Mouse (Mus musculus) midbrain, embryonic 14.5 days (tissue): ENCODE results near the gene Zfp618. TPM values are rescaled to one million over a fixed set of nuclear protein-coding genes. Genes with fewer than 3 reads are reported as not detected.
A peak's percentile ranks its signal among the peaks of the same experiment; 100 is the strongest.

Experiments used
- ATAC-seq: fragments of 200-750 bp; cut with Nextera tagmentation; 2 replicates; pipeline ENCODE4 v1.8.0; 2017; ENCODE audit warnings: moderate number of reproducible peaks, moderate library complexity; ENCODE audit not compliant: low FRiP score, low TSS enrichment
- DNase-seq: peaks from one replicate; pipeline ENCODE4 v3.0.0-alpha.2; 2015
- H3K27ac ChIP-seq: fragments of 300-500 bp; sonication (generic); replicated peaks from 2 replicates; pipeline ENCODE4 v1.5.1; 2014; ENCODE audit warnings: mild to moderate bottlenecking, low read depth, low read length, moderate library complexity
- H3K27me3 ChIP-seq: fragments of 300-500 bp; sonication (generic); 2 replicates; pipeline ENCODE4 v1.6.1; 2014; ENCODE audit warnings: low read length, control low read depth, mixed read lengths; ENCODE audit not compliant: control insufficient read depth, insufficient read depth
- H3K36me3 ChIP-seq: fragments of 300-500 bp; sonication (generic); 2 replicates; pipeline ENCODE4 v1.6.1; 2014; ENCODE audit warnings: low read length, control low read depth; ENCODE audit not compliant: control insufficient read depth, insufficient read depth
- H3K4me1 ChIP-seq: fragments of 300-500 bp; sonication (generic); 2 replicates; pipeline ENCODE4 v1.6.1; 2014; ENCODE audit warnings: mild to moderate bottlenecking, antibody characterized with exemption, low read length, control low read depth; ENCODE audit not compliant: control insufficient read depth, insufficient read depth
- H3K4me2 ChIP-seq: fragments of 300-500 bp; sonication (generic); 2 replicates; pipeline ENCODE4 v1.6.1; 2014; ENCODE audit warnings: mild to moderate bottlenecking, low read length, moderate library complexity
- H3K4me3 ChIP-seq: fragments of 300-500 bp; sonication (generic); replicated peaks from 2 replicates; pipeline ENCODE4 v1.5.1; 2014; ENCODE audit warnings: low read depth, low read length
- H3K9ac ChIP-seq: fragments of 300-500 bp; sonication (generic); replicated peaks from 2 replicates; pipeline ENCODE4 v1.6.1; 2014; ENCODE audit warnings: mild to moderate bottlenecking, low read length, moderate library complexity
- H3K9me3 ChIP-seq: fragments of 300-500 bp; sonication (generic); 2 replicates; pipeline ENCODE4 v1.6.1; 2016; ENCODE audit warnings: low read length, control low read depth, mixed read lengths; ENCODE audit not compliant: control insufficient read depth
- WGBS: fragments of 180-500 bp; shearing (Covaris S2); extraction: QIAGEN DNeasy Blood & Tissue Kit; methylation state at CpG from one replicate; pipeline ENCODE4 v1.1.7; 2014; 5-methylcytosine and 5-hydroxymethylcytosine counted together
- polyA plus RNA-seq: library from polyadenylated mRNA; unstranded; fragments of >200 nt; fragmentation: Nextera tagmentation; extraction: Ambion mirVana; gene quantifications from 2 replicates; pipeline ENCODE4 v1.2.1, GENCODE M21; 2014

The Zfp618 gene
- 29.5 and 39.8 TPM in 2 replicates for polyA plus RNA-seq

DNA sequence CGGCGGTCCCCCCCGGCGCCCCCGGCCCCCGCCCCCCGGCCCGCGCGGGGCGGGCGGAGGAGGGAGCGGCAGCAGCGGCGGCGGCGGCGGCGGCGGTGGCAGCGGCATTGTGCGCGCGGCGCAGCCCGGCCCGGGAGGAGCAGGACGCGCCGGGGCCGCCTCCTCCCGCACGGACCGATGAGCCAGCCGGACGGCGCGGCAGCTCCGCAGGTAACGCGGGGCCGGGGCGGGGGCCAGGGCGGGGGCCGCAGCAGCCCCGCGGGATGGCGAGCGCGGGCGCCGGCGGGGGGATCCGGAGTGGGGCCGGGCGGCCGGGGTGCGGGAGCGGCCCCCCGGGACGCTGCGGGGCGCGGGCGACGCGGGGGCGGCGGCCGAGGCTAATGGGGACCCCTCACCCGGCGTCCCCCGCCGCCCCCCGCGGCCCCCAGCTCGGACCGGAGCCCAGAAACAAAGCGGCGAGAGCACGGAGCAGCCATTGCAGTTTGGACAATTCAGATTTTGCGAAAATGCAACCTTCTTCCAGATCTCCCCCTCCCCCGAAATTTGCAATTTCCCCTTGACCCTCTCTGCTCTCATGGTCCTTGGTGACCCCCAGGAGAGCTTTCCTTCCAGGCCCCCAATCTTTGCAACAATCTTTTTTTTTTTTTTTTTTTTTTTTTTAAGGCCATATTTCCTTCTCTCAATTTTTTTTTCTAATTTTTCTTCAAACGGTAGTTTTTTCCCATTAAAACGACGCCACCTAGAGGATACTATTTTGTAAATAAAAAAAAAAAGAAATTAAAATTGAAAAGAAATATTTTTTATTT lies at the start of gene Zfp618:
Gene Zfp618 (plus strand): TSS at position 77 of the 806 bp plus-strand sequence.
- H3K9me3 ChIP-seq = no peaks in the 10 kb centered on the region
- H3K4me3 ChIP-seq = peak within 1 kb of the TSS; percentile 80
- peak within 1 kb of the TSS; percentile 100 for H3K9ac ChIP-seq
- H3K4me2 ChIP-seq = peak within 1 kb of the TSS; percentile 77
- peak within 1 kb of the TSS; percentile 95 for H3K27ac ChIP-seq
- peak; percentile 79 for DNase-seq
- H3K4me1 ChIP-seq = no peaks in the 10 kb centered on the region
- WGBS = under 1% methylated on average over 34 of the region's 86 CpGs
- peak; percentile 79 for ATAC-seq
- H3K36me3 ChIP-seq = no peaks in the 10 kb centered on the region
- no peaks in the 10 kb centered on the region for H3K27me3 ChIP-seq

DNA sequence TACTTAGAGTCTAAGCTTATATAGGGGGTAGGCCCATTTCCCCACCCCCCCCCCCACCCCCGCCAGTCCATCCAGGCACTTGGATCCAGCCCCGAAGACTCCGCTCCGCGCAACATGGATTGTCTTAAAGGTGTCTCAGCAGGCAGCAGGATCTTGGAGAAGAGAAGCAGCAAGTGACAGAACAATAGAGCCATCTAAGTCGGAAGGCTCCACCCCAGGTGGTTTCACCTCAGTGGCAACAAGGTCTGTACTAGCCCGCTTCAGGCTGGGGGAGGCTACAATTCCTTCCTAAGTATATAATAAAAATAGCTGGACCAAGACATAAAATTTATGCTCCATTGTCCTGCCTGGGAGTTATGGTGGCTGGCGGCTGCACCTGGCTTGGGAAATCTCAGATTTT lies 48.3 kb upstream of the Zfp618 start:
- Histone ChIP-seq H3K4me2 (no peak overlapping the region), H3K4me3 (no peak overlapping the region), H3K36me3 (no peaks in the 10 kb centered on the region), H3K4me1 (no peaks in the 10 kb centered on the region), H3K9ac (no peak overlapping the region), H3K27ac (no peak overlapping the region), H3K9me3 (no peaks in the 10 kb centered on the region), H3K27me3 (no peaks in the 10 kb centered on the region)
- WGBS = 88% methylated on average over 8 of the region's 8 CpGs
- ATAC-seq (no peak), DNase-seq (no peak)

DNA sequence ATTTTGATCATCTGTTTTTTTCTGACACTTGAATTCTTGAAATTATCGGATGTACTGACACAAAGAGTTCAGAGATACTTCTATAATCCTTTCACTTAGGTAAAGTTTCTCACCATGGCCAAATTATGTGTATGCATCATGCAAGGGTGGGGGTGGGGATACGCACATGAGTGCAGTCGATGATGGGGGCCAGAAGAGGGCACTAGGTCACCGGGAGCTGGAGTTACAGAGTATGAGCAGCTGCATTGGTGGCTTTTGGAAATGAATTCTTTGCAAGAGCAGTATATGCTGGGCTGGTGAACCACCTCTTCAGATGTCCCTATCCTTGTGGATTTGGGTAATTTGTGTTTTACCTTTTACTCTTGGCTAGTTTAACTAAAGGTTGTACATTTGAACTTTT lies 31.6 kb upstream of the Zfp618 start:
- Histone ChIP-seq H3K9me3 (no peaks in the 10 kb centered on the region), H3K4me3 (no peak overlapping the region), H3K4me2 (no peak overlapping the region), H3K27ac (no peak overlapping the region), H3K27me3 (no peaks in the 10 kb centered on the region), H3K36me3 (no peaks in the 10 kb centered on the region), H3K9ac (no peak overlapping the region), H3K4me1 (no peaks in the 10 kb centered on the region)
- WGBS = 87% methylated on average over 4 of the region's 4 CpGs
- DNase-seq (no peak), ATAC-seq (no peak)

DNA sequence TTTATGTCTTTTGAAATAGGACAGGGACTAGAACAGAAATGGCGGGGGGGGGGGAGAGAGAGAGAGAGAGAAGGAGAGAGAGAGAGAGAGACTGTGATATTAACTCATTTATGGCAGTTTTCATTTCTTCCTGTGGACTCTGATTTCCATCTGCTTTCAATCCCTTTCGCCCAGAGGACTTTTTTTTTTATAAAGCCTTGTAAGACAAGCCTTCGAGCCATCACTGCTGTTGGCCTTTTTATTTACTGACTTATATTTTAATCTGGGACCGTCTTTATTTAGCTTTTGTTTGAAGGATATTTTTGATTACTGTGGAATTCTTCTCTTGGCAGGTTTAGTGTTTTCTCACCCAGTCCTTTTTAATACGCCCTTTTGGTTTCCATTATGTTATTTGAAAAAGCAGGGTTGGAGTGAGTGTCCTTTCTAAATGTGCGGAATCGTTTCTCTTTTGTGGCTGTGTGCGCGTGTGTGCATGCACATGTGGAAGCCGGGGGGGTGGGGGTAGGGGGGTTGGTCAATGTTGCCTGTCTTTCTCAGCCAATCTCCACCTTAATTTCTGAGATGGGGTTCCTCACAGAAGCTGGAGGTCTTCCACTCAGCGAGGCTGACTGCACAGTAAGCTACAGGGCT lies 29.7 kb upstream of the Zfp618 start:
- 75% methylated on average over 11 of the region's 11 CpGs for whole genome bisulfite sequencing
- no peak for DNase-seq
- ATAC-seq = no peak
- Histone ChIP-seq H3K36me3 (no peaks in the 10 kb centered on the region), H3K4me1 (no peaks in the 10 kb centered on the region), H3K4me3 (no peak overlapping the region), H3K9ac (no peak overlapping the region), H3K4me2 (no peak overlapping the region), H3K27ac (no peak overlapping the region), H3K9me3 (no peaks in the 10 kb centered on the region), H3K27me3 (no peaks in the 10 kb centered on the region)

DNA sequence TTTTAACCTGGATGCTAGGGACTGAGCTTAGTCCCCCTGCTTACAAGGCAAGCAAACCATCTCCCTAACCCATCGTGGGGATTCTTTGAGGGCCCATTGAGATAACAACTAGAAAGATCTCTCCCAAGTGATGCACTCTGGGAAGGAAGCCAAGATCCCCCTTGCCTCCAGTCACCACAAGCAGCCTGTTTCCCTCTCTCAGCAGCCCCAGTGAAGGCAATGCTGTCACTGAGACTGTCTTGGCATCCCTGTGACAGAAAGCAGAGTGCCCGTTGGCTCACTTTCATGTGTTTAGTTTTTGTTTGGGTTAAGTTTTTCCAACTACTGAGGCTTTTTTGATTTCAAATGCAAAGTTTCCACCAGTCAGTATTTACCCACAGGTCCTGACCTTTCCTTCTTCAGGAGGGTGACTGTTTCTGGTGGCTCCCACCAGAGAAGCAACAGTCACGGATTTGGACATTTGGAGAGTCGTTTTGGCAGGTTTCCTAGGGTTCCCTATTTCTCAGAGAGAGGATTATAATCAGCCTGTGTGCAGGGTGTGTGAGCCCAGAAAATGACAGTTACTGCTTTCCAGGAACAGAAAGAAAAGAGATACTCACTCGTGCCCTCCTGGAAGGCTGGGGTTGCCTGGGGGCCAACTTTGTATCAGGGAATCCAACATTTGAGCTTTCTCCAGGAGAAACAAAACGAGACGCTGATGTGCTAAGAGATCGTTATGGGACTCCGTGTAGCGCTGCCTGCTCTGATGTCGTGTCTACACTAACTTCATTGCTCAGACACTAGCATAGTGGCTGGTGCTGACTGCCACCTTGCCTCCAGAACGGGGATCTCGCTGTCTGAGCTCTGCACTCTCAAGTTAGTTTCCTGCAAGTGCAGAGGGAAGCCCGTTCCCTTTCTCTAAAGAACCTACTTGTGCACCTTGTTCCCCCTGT lies 23.1 kb upstream of the Zfp618 start:
- no peak overlapping the region for H3K4me2 ChIP-seq
- H3K27ac ChIP-seq = no peak overlapping the region
- WGBS = 72% methylated on average over 14 of the region's 14 CpGs
- H3K9ac ChIP-seq = no peak overlapping the region
- H3K9me3 ChIP-seq = no peaks in the 10 kb centered on the region
- H3K36me3 ChIP-seq = no peaks in the 10 kb centered on the region
- ATAC-seq (no peak), DNase-seq (peak; percentile 45)
- no peaks in the 10 kb centered on the region for H3K27me3 ChIP-seq
- H3K4me1 ChIP-seq = no peaks in the 10 kb centered on the region
- H3K4me3 ChIP-seq = no peak overlapping the region

DNA sequence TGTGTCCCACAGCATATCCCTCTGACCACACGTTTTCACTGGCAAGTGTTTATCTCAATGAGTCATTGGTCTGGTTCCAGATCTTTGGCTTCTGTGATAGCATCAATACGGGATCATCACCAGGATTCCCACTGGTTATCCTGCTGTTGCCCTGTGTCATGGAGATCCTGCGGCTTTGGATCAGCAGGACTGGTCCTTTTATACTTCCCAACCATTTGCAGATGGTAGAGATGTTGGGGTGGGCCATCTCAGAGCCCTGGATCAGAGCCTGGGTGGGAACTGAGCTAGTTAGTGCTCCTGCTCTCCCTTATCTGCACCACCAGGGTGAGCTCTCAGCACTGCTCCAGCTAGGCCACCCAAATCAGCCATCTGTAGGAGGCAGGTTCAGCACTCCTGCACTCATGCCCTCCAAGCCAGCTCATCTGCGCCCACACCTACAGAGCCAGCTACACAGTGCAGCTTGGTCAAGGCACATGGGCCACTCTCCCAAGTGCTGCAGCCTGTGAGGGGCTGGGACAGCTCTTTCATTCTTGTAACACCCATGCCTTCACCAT lies 21.0 kb upstream of the Zfp618 start:
- WGBS = 79% methylated on average over 4 of the region's 4 CpGs
- H3K4me2 ChIP-seq = no peak overlapping the region
- H3K4me3 ChIP-seq = no peak overlapping the region
- H3K36me3 ChIP-seq = no peaks in the 10 kb centered on the region
- no peak for ATAC-seq
- H3K27me3 ChIP-seq = no peaks in the 10 kb centered on the region
- no peak for DNase-seq
- no peaks in the 10 kb centered on the region for H3K4me1 ChIP-seq
- no peak overlapping the region for H3K9ac ChIP-seq
- H3K27ac ChIP-seq = no peak overlapping the region
- no peaks in the 10 kb centered on the region for H3K9me3 ChIP-seq

DNA sequence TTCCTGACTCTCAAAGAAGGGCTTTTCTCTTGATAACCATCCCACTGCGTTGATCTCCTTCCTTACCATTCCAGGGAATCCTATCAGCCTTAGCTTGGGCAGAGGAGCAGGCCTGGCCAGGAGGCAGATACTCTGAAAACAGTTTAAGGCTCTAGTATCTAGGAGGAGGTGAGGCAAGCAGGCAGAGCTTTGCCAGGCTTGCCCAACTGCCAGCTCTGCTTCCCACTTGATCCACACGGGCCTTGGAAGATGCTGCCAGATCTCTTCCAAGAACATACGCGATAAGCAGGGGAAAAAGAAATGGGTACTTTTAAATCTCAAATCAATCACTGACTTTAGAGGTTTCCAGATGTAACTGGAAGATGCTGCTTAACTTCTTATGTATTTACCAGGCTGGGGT lies 1.6 kb upstream of the Zfp618 start:
- ATAC-seq (no peak), DNase-seq (no peak)
- Histone ChIP-seq H3K27me3 (no peaks in the 10 kb centered on the region), H3K9me3 (no peaks in the 10 kb centered on the region), H3K36me3 (no peaks in the 10 kb centered on the region), H3K9ac (no peak overlapping the region), H3K27ac (no peak overlapping the region), H3K4me2 (no peak overlapping the region), H3K4me3 (no peak overlapping the region), H3K4me1 (no peaks in the 10 kb centered on the region)
- WGBS = 79% methylated on average over 4 of the region's 4 CpGs

DNA sequence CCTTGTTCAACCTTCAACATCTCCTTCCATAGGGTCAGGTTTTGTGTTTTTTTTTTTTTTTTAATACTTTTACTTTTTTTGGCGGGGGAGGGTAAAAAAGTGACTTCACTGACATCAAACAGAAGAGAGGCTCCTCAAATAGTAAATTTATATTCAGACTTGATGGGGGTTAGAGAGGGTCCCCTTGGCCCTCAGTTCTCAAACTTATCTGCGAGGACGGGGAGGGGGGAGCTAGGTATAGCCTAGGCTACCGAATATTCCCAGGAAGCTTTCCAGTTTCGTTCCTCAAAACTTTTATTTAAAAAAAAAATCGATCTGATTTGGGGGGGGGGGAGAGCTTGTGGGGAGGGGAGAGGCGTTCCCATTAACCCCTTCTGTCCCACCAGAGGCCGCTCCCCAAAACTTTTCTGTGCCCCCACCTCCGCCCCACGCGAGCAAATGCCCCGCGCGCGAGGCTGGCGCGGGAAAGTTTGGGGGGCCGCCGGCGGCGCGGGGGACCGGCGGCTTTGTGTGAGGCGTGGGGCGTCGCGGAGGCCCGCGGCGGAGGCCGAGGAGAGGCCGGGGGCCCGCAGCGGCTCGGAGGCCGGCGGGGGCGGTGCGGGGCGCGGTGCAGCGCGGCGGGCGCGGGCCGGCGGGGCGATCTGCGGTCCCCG lies 403 bp upstream of the Zfp618 start:
- Histone ChIP-seq H3K9ac (peak overlapping the region; percentile 100), H3K4me2 (peak overlapping the region; percentile 77), H3K9me3 (no peaks in the 10 kb centered on the region), H3K27ac (peak overlapping the region; percentile 95), H3K4me1 (no peaks in the 10 kb centered on the region), H3K27me3 (no peaks in the 10 kb centered on the region), H3K4me3 (peak overlapping the region; percentile 80), H3K36me3 (no peaks in the 10 kb centered on the region)
- 1% methylated on average over 44 of the region's 52 CpGs for WGBS
- peak; percentile 67 for DNase-seq
- peak; percentile 72 for ATAC-seq
